Mouse (Mus musculus) megakaryocyte, embryonic 14.5 days (primary cell): Measurements from ENCODE around the gene Gm20388.

Experiments
- FLI1 ChIP-seq: IDR thresholded peaks from 2 replicates; pipeline ENCODE4 v1.6.1; 2012; ENCODE audit warnings: low read length, inconsistent platforms, mixed read lengths
- GATA1 ChIP-seq: IDR thresholded peaks from 3 replicates; pipeline ENCODE4 v1.6.1; 2012; ENCODE audit warnings: mixed read lengths, low read length, inconsistent platforms, borderline replicate concordance

DNA sequence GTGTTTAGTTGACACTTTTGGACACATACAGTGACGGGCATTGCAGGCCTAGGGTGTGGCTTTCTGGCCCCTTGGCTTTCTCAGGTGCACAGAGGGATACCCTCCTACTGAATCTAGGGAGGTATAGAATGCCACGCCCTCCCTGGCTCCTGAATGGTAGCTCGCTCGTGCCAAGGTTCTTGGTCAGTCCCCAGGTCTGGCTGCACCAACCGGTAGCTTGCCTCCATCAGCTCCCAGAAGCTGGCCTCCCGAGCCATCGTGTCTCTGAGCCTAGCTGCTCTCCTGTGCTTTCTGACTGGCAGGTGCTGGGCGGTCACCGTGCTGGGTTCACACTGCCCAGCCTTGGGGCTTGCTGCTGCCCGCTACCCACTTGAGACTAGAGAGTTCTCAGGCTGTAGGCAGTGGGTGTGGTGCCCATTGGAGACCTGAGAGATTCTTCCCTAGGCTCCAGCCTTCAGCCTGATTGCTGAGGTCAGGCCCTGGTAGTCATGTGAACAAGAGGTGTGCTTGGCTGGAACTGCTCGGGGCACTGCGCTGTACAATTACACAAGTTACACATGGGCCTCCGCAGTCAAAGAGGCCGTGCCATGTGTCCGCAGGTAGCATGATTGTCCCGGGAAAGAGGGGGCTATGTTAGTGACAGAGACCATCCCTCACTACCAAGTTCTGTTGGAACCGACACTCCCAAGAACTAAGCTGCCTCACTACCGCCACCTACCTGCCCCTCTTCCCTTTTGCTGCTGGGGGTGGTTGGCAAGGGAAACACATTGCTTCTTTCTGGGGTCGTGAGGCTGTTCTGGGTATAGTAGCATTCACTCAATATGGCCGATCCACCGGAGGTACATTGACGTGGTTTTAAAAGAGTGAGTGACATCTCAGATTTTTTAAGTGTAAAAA is 651.1 kb downstream of the Gm20388 start:
- TF ChIP-seq FLI1, result no peak
- TF ChIP-seq GATA1, result no peak
